Mouse (Mus musculus) heart, adult 2 months (tissue): ENCODE measurements at regions not wholly inside any gene's neighbourhood (a gene's known extent, or its start where the extent isn't known, plus 50 kb on each side); places are given as distances from the start of the nearest gene placed in this dataset.
"Not testable (repeated sequence)": the region's sequence is repeated elsewhere in the genome, so short reads cannot be mapped to it uniquely, and the experiment has no call there.

ENCODE experiments used
- DNase-seq, 2 experiments: peaks; one replicate each; pipeline ENCODE4 v3.0.0; 2021
- H3K27ac ChIP-seq: fragments of 200-600 bp; 2 replicates; pipeline ENCODE4 v1.8.1; 2022
- H3K27me3 ChIP-seq: fragments of 200-500 bp; 2 replicates; pipeline ENCODE4 v1.6.1; 2012; ENCODE audit warnings: mild to moderate bottlenecking, low read length, inconsistent platforms, mixed read lengths; ENCODE audit not compliant: control insufficient read depth, insufficient read depth
- H3K36me3 ChIP-seq: fragments of 200-500 bp; 2 replicates; pipeline ENCODE4 v1.6.1; 2012; ENCODE audit warnings: low read length, inconsistent platforms; ENCODE audit not compliant: control insufficient read depth, insufficient read depth
- H3K4me1 ChIP-seq: fragments of 200-500 bp; 2 replicates; pipeline ENCODE4 v1.6.1; 2011; ENCODE audit warnings: low read length; ENCODE audit not compliant: control insufficient read depth, insufficient read depth
- H3K4me3 ChIP-seq: fragments of 200-600 bp; 2 replicates; pipeline ENCODE4 v1.8.1; 2022
- H3K79me2 ChIP-seq: fragments of 200-500 bp; replicated peaks from 2 replicates; pipeline ENCODE4 v1.6.1; 2012; ENCODE audit warnings: mild to moderate bottlenecking, inconsistent platforms, low read length, moderate library complexity, mixed read lengths; ENCODE audit not compliant: control insufficient read depth, insufficient read depth
- H3K9ac ChIP-seq: fragments of 200-500 bp; 2 replicates; pipeline ENCODE4 v1.6.1; 2012; ENCODE audit warnings: low read depth, mild to moderate bottlenecking, control low read depth, inconsistent platforms, low read length, mixed read lengths
- CTCF ChIP-seq: fragments of 200-600 bp; IDR thresholded peaks from 2 replicates; pipeline ENCODE4 v1.8.1; 2022; ENCODE audit warnings: antibody characterized with exemption, mild to moderate bottlenecking, moderate library complexity
- EP300 ChIP-seq: fragments of 200-500 bp; IDR thresholded peaks from 2 replicates; pipeline ENCODE4 v1.6.1; 2011; ENCODE audit warnings: low read depth, low read length, control low read depth; ENCODE audit not compliant: insufficient read depth
- POLR2A ChIP-seq: fragments of 200-500 bp; IDR thresholded peaks from 2 replicates; pipeline ENCODE4 v1.6.1; 2011; ENCODE audit warnings: mild to moderate bottlenecking, low read depth, low read length, control low read depth; ENCODE audit not compliant: insufficient read depth
- WGBS: fragments of 180-500 bp; shearing (Covaris S2); methylation state at CpG from one replicate; pipeline ENCODE4 v1.1.7; 2018; 5-methylcytosine and 5-hydroxymethylcytosine counted together
- intact Hi-C: fragments of 180-260 bp; cut with DNase I; formaldehyde crosslinking; loops from one replicate; pipeline ENCODE4 v1.15.1; 2025

DNA sequence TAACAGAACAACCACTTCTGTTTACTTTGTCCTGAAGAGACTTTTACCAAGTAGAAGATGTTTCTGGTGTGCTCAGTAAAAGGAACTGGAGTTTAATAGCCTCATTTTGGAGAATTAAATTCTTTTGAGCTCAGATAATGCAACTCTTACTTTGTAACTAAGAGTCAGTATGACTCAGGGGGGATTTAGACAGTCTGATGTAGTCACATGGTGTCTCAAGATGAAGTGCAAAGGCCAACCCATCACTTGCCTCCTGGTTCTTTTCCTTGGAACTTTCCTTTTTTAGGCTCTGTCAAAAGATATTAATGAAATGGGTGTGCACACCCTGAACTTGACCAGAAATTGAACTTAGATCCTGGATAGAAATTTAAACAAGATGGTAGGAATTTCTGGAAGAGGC, 267.4 kb downstream of the Plod2 start:
- H3K4me1 ChIP-seq: no peaks in the 10 kb centered on the region
- no peaks in the 10 kb centered on the region for H3K36me3 ChIP-seq
- no peak overlapping the region for H3K9ac ChIP-seq
- DNase-seq: no peak
- intact Hi-C loops: no loop called here
- no peaks in the 10 kb centered on the region for H3K27me3 ChIP-seq
- no peak for TF ChIP-seq POLR2A
- TF ChIP-seq CTCF: no peak
- TF ChIP-seq EP300: no peak
- H3K4me3 ChIP-seq: no peak overlapping the region
- H3K79me2 ChIP-seq: no peaks in the 10 kb centered on the region
- H3K27ac ChIP-seq: no peak overlapping the region

DNA sequence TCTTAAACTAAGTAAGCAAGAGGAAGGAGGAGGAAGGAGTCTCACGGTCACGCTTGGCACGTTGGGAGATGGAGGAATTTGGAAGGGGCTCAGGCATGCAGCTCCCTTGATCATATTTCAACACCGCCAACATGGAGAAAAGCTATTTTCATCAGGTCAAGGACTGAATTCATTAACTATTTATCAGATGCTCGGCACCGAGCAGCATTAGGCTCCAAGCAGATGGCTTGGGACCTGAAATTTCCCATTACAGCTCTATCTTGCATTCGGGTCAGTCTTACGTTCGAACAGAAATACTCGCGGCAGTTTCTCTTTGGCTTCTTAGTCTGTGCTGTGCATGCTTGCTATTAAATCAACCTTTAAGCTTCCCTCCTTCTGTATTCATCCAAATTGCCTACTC, 278.7 kb downstream of the Plod2 start:
- 60% methylated on average over 11 of the region's 11 CpGs for whole genome bisulfite sequencing
- Histone ChIP-seq H3K4me1 (no peaks in the 10 kb centered on the region), H3K79me2 (no peaks in the 10 kb centered on the region), H3K27me3 (no peaks in the 10 kb centered on the region), H3K27ac (no peak overlapping the region), H3K4me3 (no peak overlapping the region), H3K9ac (no peak overlapping the region), H3K36me3 (no peaks in the 10 kb centered on the region)
- TF ChIP-seq CTCF: no peak
- TF ChIP-seq EP300: no peak
- no peak for TF ChIP-seq POLR2A
- no peak for DNase-seq
- intact Hi-C loops: no loop called here

GRCm38 (mm10) chr9:92826708-92827353, 284.8 kb downstream of the Plod2 start:
- Histone ChIP-seq H3K4me3 (no peak overlapping the region), H3K79me2 (no peaks in the 10 kb centered on the region), H3K27ac (no peak overlapping the region), H3K36me3 (no peaks in the 10 kb centered on the region), H3K9ac (no peak overlapping the region), H3K4me1 (no peaks in the 10 kb centered on the region), H3K27me3 (no peaks in the 10 kb centered on the region; the same call in 1 of the 2 replicates)
- no peak for DNase-seq
- TF ChIP-seq EP300 (no peak), CTCF (no peak), POLR2A (no peak)
- intact Hi-C loops: no loop called here

DNA sequence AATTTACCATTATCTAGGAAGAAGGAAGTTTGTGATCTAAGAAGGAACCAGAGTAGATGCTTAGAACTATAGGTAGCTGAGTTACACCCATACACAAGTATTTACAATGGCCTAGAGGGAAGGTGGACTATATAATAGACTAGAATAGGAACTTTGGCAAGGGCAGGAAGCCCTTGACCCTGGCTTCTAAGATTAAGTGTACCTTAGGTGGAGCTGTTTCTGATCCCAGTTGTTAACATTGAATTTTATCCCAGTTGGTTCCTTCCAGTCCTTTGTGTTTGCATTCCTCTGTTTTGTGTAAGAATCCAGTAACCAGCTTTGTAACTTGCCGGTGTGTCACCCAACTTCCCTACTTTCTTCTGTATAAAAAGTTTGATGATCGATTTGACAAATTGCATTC, 294.1 kb downstream of the Plod2 start:
- intact Hi-C loops: not testable (repeated sequence)

GRCm38 (mm10) chr9:92856410-92857083, 314.5 kb downstream of the Plod2 start:
- Histone ChIP-seq H3K79me2 (no peaks in the 10 kb centered on the region), H3K27ac (no peak overlapping the region), H3K9ac (no peak overlapping the region), H3K4me1 (no peaks in the 10 kb centered on the region), H3K36me3 (no peaks in the 10 kb centered on the region), H3K4me3 (no peak overlapping the region), H3K27me3 (no peaks in the 10 kb centered on the region)
- DNase-seq: no peak
- intact Hi-C loops: no loop called here
- 79% methylated on average over 7 of the region's 7 CpGs for WGBS
- TF ChIP-seq CTCF: no peak
- TF ChIP-seq POLR2A: no peak
- TF ChIP-seq EP300: no peak

More for the DNA sequence above, 294.1 kb downstream of the Plod2 start:
- WGBS: 88% methylated on average over 2 of the region's 2 CpGs
- not testable (repeated sequence) for DNase-seq, H3K9ac ChIP-seq, H3K27ac ChIP-seq, H3K36me3 ChIP-seq, H3K79me2 ChIP-seq, H3K4me3 ChIP-seq, H3K27me3 ChIP-seq, H3K4me1 ChIP-seq

DNA sequence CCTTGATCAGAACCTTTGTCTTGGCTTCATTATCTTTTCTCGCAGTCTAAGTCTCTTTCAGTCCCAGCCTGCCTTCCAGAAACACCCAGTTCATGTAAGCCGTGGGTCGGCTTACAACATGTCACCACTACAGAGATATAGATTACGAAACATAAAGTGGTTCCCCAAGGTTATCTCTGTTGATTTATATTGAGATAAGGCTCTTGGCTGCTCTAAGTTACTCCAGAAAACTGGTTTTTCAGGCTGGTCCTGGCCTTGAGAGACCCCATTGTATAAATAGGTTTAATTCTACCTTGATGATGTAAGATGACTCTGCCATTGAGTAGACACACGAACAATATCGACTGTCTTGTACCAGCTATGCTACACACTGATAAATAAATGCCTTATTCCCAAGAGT, 323.8 kb downstream of the Plod2 start:
- WGBS: 80% methylated on average over 6 of the region's 6 CpGs
- no peaks in the 10 kb centered on the region for H3K27me3 ChIP-seq
- H3K4me1 ChIP-seq: no peaks in the 10 kb centered on the region
- no peak overlapping the region for H3K4me3 ChIP-seq
- no peak overlapping the region for H3K27ac ChIP-seq
- TF ChIP-seq CTCF (no peak), EP300 (no peak), POLR2A (no peak)
- H3K36me3 ChIP-seq: no peaks in the 10 kb centered on the region
- no peak overlapping the region for H3K9ac ChIP-seq
- DNase-seq: no peak
- intact Hi-C loops: no loop called here
- no peaks in the 10 kb centered on the region for H3K79me2 ChIP-seq
